Mouse (Mus musculus): ENCODE data around the gene Nfasc.

- TF ChIP-seq CTCF (IDR thresholded peaks at IDR 0.05; ENCODE audit: extremely low read depth, insufficient read depth, insufficient read length, insufficient replicate concordance) (no peak), POLR2A (IDR thresholded peaks at IDR 0.05; ENCODE audit: low read depth, low read length) (no peak)
Observed at GRCm38 (mm10) chr1:132519734-132520133, 221.9 kb downstream of the Nfasc start.
